Mouse (Mus musculus) limb, embryonic 10.5 days (tissue): Measurements from ENCODE around the gene Teddm2. TPM values are rescaled to one million over a fixed set of nuclear protein-coding genes. Genes with fewer than 3 reads are reported as not detected.
"Not testable (repeated sequence)": the region's sequence is repeated elsewhere in the genome, so short reads cannot be mapped to it uniquely, and the experiment has no call there.

Experiments
- DNase-seq: peaks from one replicate; pipeline ENCODE4 v3.0.0-alpha.2; 2017; ENCODE audit warnings: low spot score
- H3K27ac ChIP-seq: fragments of 300-500 bp; sonication (generic); 2 replicates; pipeline ENCODE4 v1.5.1; 2016; ENCODE audit warnings: mild to moderate bottlenecking
- H3K27me3 ChIP-seq: fragments of 300-500 bp; sonication (generic); 2 replicates; pipeline ENCODE4 v1.6.1; 2016; ENCODE audit warnings: low read depth, mild to moderate bottlenecking; ENCODE audit not compliant: poor library complexity, severe bottlenecking
- H3K36me3 ChIP-seq: fragments of 300-500 bp; sonication (generic); 2 replicates; pipeline ENCODE4 v1.6.1; 2016; ENCODE audit warnings: mild to moderate bottlenecking, moderate library complexity
- H3K4me1 ChIP-seq: fragments of 300-500 bp; sonication (generic); 2 replicates; pipeline ENCODE4 v1.6.1; 2016
- H3K4me3 ChIP-seq: fragments of 300-500 bp; sonication (generic); 2 replicates; pipeline ENCODE4 v1.5.1; 2016; ENCODE audit warnings: mild to moderate bottlenecking, moderate library complexity
- H3K9me3 ChIP-seq: fragments of 300-500 bp; sonication (generic); replicated peaks from 2 replicates; pipeline ENCODE4 v1.6.1; 2016; ENCODE audit warnings: mild to moderate bottlenecking
- WGBS: fragments of 180-500 bp; shearing (Covaris S2); methylation state at CpG from one replicate; pipeline ENCODE4 v1.1.7; 2016; 5-methylcytosine and 5-hydroxymethylcytosine counted together
- polyA plus RNA-seq: library from polyadenylated mRNA; unstranded; fragments of >200 nt; fragmentation: Nextera tagmentation; extraction: Ambion mirVana; gene quantifications from 2 replicates; pipeline ENCODE4 v1.2.1, GENCODE M21; 2016

Teddm2 gene
- polyA plus RNA-seq, 1 experiment from 2014 or later = 0.74 TPM

DNA sequence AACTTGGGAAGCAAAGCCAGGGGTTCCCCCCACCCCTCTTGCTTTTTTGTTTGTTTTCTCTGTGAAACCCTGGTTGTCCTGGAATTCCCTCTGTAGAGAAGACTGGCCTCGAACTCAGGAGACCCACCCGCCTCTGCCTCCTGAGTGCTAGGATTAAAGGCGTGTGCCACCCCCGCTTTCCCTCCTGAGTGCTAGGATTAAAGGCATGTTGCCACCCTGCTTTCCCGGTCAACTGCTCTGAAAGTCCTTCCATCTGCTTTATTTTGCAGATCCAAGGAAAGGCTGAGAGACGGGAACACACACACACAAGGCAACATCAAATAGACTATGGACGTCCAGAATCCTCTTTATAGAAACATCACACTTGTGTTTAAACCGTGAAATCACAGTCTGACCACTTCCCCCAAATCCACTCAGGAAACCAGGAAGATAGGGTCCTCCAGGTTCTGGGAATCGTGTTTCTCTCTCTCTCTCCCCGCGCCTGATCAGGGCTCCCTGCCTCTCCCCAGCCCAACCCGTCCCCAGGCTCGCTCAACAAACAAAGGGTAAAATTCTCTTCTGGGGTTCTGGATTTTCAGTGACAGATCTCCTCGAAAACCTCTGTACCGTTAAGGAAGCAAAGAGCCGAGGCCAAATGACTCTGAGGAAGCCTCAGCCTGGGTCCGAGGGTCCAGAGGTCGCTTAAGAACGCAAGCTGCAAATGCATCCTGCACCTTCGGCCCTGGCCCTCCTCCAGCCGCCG, 868 bp downstream of the Teddm2 start:
- DNase-seq = no peak
- WGBS = 22% methylated on average over 22 of the region's 22 CpGs
- H3K36me3 ChIP-seq = peaks cover 19% of the 10 kb centered on the region
- peak overlapping the region; percentile 96 for H3K27ac ChIP-seq
- H3K9me3 ChIP-seq = no peaks in the 10 kb centered on the region
- 0 out of 2 replicates have a peak, but pooled peaks cover under 1% of the 10 kb centered on the region for H3K27me3 ChIP-seq
- peaks cover 26% of the 10 kb centered on the region for H3K4me1 ChIP-seq
- peak overlapping the region; percentile 92 for H3K4me3 ChIP-seq

DNA sequence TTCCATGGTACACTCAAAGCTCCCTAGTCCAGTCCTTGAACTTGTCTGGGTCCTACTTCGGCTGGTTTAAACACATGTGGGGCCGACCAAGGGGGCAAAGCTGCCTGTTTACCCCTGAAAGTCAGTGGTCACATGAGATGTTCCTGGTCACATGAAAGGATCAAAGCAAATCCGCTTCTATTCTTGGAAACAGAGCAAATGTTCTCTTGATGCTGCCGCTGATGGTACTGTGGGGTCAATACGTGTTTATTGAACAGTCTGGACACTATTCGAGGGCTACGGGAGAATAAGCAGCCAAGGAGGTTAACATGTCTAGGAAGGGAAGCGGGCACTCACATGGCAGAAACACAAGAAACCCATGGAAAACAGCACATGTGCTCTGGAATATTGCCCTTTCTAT, 2.8 kb downstream of the Teddm2 start:
- Histone ChIP-seq H3K27me3 (peaks cover 7% of the 10 kb centered on the region; the same call in 1 of the 2 replicates), H3K9me3 (no peaks in the 10 kb centered on the region), H3K4me1 (peaks cover 26% of the 10 kb centered on the region), H3K27ac (no peak overlapping the region), H3K36me3 (no peaks in the 10 kb centered on the region), H3K4me3 (no peak overlapping the region)
- DNase-seq = no peak
- WGBS = 83% methylated on average over 8 of the region's 8 CpGs

DNA sequence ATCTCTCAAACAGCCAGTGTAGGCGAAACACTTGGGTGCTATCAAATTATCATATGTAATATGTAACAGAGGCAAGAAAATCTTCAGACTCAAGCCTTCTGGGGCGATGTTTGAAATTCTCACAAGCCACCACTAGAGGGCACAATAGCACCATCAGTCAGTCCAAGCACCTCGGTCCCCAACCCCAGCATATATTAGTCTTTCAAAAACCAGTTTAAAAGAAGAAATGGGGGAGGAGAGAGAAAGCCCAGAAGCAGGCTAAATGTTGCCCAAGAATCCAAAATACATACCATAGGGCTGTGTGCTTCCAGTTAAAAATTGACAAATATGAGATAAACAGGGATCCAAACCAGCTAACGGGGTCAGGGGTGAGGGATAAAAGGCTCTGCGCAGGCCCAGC, 5.0 kb downstream of the Teddm2 start:
- DNase-seq = peak; percentile 74
- Histone ChIP-seq H3K4me3 (no peak overlapping the region), H3K4me1 (peaks cover 14% of the 10 kb centered on the region), H3K27ac (no peak overlapping the region), H3K9me3 (no peaks in the 10 kb centered on the region), H3K27me3 (peaks cover 18% of the 10 kb centered on the region), H3K36me3 (no peaks in the 10 kb centered on the region)
- 39% methylated on average over 5 of the region's 5 CpGs for WGBS

DNA sequence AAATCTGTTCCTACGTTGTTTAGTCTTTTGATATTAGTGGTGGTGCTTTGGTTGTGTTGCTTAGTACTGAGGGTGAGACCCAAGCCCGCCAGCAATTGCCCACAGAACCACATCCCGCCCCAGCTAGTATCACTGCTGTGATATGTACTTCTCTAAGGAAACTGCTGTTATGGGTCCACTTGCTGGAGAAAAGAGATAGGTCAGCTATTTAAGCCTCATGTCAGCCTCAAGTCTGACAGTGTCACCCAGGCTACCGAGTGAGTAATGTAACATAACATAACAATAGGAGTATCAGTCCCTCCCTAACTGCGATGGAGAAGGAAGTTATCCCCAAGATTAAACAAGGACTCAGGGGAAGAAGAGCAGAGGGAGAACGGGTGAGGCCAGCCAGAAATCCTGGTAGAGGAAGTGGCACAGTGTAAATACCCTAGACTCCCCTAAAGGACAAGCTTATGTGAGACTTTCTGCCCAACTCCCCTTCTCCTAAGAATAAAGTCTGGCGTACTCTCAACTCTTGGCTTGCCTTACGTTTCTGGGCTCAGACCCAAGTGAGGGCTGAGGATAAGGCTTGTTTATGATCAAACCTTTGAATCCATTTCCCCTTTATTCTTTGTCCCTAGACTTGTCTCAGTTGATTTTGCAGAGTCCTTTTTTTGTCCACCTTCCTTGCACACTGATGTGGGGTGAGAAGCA, 5.7 kb downstream of the Teddm2 start:
- WGBS = 73% methylated on average over 8 of the region's 8 CpGs
- H3K4me1 ChIP-seq = peaks cover 16% of the 10 kb centered on the region

DNA sequence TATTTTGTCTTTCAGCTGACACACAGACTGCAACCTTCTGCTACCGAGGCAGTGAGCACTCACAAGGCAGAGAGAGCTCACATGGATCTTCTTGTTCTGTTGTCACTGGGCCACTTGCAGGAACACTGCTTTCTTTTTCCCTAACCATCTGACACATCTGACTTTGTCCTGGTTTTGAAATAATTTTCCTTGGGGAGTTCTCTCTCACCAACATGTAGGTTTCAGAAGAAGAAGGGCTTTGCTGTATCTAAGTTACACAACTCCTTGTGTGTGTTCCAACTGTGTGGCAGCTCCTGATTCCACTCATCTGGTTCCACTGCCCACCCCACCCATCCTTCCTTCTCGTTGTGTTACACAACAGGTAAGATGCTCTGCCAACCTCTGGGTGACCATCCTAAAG, 6.3 kb downstream of the Teddm2 start:
- WGBS = 75% methylated on average over 2 of the region's 2 CpGs
- peaks cover 16% of the 10 kb centered on the region for H3K4me1 ChIP-seq
- H3K9me3 ChIP-seq = no peaks in the 10 kb centered on the region
- no peak overlapping the region for H3K27ac ChIP-seq
- H3K4me3 ChIP-seq = no peak overlapping the region
- peaks cover 19% of the 10 kb centered on the region for H3K27me3 ChIP-seq
- no peaks in the 10 kb centered on the region for H3K36me3 ChIP-seq
- no peak for DNase-seq

More for the DNA sequence above, 5.7 kb downstream of the Teddm2 start:
- H3K27ac ChIP-seq = no peak overlapping the region
- no peaks in the 10 kb centered on the region for H3K9me3 ChIP-seq
- no peak overlapping the region for H3K4me3 ChIP-seq
- no peaks in the 10 kb centered on the region for H3K36me3 ChIP-seq
- no peak for DNase-seq
- H3K27me3 ChIP-seq = peaks cover 19% of the 10 kb centered on the region

DNA sequence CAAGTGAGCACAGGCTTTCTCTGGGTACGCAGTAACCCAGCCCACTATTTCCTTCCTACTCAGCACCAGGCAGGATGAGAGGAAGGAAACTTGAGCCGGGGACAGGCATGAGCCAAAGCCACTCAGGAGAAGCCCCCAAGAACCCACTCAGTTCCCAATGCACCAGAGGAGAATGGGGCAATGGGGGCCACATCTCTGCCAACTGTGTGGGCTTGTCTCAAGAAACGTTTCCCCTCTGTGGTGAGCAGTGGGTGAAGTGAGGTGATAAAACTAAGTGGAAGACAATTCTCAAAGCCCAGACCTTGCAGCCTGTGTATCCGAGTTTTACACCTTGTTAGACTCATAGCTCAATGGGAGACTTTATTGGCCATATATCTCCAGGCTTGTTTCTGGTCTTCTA, 8.6 kb downstream of the Teddm2 start, which contains the start of gene Teddm1a:
Gene Teddm1a (plus strand): TSS at position 301 of the 400 bp plus-strand sequence.
- H3K4me1 ChIP-seq = peaks cover 11% of the 10 kb centered on the region
- H3K9me3 ChIP-seq = no peaks in the 10 kb centered on the region
- H3K36me3 ChIP-seq = no peaks in the 10 kb centered on the region
- peaks cover 26% of the 10 kb centered on the region for H3K27me3 ChIP-seq
- H3K4me3 ChIP-seq = no peak within 1 kb of the TSS
- no peak for DNase-seq
- H3K27ac ChIP-seq = no peak within 1 kb of the TSS
- WGBS = 73% methylated on average over 4 of the region's 4 CpGs

DNA sequence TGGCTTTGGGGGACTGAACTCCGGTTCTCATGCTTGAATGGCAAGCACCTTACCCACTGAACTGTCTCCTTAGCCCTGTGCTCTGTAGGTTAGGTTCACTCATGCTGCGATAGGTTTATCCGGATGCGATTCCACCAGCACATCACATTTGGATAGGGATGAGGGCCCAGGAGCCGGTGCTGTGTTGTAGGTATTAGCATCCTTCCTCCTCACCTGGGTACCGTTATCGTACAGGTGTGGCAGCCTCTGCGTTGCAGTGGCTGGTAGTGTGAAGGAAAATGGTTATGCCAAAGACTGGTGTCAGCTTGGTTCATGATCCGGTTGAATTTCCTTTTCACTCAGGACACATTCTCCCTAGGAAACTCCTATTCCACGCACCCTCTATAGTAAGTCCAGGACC, 9.9 kb downstream of the Teddm2 start:
- Histone ChIP-seq H3K27me3 (peaks cover 31% of the 10 kb centered on the region), H3K27ac (no peak overlapping the region), H3K36me3 (no peaks in the 10 kb centered on the region), H3K4me1 (peaks cover 16% of the 10 kb centered on the region), H3K4me3 (no peak overlapping the region), H3K9me3 (no peaks in the 10 kb centered on the region)
- no peak for DNase-seq
- WGBS = 95% methylated on average over 10 of the region's 10 CpGs

DNA sequence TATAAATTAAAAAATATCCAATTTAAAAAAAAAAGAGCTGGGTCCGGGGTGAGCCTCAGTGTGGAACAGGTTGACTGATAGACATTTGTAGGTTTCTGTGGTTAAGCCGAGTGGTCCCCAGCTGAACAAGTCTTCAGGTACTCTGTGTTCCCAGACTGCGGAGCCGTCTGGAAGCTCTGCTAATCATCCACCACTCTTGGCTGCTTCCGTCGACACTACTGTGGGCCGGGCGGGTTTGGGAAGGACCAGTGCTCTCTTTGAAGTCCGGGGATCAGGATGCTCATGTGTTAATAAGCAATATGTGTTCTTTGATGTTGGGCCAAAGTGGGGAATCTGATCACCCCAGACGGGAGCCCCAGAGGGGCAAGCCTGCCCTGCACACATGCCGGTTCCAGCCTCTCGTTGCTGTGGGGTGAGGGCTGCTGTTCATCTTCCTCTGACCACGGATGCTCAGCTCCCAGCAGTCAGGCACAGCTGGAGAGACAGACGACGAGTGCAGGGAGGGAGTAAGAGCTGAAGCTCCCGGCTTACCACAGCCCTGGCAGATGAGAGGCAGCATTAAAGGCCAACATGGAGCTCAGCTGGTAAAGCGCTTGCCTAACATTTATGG, 13.9 kb downstream of the Teddm2 start:
- Histone ChIP-seq H3K4me3 (no peak overlapping the region), H3K4me1 (peaks cover 13% of the 10 kb centered on the region), H3K27me3 (peaks cover 24% of the 10 kb centered on the region), H3K36me3 (no peaks in the 10 kb centered on the region), H3K27ac (no peak overlapping the region), H3K9me3 (no peaks in the 10 kb centered on the region)
- DNase-seq = no peak
- 23% methylated on average over 17 of the region's 17 CpGs for WGBS

DNA sequence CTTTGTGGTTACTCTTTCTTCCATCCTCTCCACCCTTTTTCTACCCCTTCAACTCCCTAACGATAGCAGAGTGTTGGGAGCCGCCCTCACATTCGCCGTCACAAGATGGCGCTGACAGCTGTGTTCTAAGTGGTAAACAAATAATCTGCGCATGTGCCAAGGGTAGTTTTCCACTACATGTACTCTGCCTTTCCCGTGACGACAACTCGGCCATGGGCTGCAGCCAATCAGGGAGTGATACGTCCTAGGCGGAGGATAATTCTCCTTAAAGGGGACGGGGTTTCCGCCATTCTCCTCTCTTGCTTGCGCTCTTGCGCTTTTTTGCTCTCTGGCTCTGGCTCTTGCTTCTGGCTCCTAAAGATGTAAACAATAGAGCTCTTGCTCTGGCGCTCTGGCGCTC, 19.6 kb downstream of the Teddm2 start:
- not testable (repeated sequence) for H3K36me3 ChIP-seq, H3K27ac ChIP-seq, DNase-seq, H3K27me3 ChIP-seq, H3K4me1 ChIP-seq, H3K4me3 ChIP-seq, H3K9me3 ChIP-seq
- WGBS = 98% methylated on average over 17 of the region's 17 CpGs

DNA sequence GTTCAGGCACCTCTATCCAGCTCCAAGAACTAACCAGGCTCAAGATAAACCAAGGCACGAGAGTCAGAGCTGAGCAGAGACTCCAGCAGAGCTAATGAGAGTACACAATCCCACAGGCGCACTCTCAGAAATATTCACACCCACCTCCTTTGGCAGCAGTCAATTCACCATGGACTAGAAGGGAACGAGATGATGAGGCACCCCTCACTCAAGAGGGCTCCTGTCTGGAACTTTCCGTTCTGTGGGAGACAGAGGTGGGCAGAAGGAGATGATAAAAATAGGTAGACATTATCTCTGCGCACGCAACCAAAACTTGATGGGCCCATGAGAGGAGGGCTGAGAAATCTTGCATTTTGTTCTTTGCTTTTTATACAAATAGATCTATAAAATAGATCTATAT, 26.0 kb downstream of the Teddm2 start, which contains the start of gene Teddm1b:
Gene Teddm1b (plus strand): TSS at position 301 of the 400 bp plus-strand sequence.
- no peaks in the 10 kb centered on the region for H3K36me3 ChIP-seq
- 89% methylated on average over 6 of the region's 6 CpGs for WGBS
- H3K9me3 ChIP-seq = no peaks in the 10 kb centered on the region
- H3K27ac ChIP-seq = no peak within 1 kb of the TSS
- H3K27me3 ChIP-seq = no peaks in the 10 kb centered on the region
- H3K4me1 ChIP-seq = no peaks in the 10 kb centered on the region
- no peak within 1 kb of the TSS for H3K4me3 ChIP-seq
- no peak for DNase-seq

DNA sequence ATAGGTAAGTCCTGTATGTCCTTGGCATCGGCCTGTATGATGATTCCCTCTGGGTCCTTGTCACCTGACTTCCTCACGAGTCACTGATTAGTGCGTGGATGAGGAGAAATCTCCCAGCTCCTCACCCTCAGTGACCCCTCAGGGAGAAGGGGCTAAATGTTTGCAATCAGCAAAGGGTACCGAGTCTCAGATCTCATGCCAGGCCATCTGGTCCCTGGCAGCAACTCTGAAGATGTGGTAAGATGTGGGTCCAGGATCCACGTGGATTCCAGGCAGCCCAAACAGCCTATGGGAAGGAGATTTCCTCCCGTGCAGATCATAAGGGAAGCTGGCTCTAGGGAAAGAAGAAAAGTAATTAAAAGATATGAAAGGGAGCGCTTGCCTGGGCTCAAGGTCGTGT, 44.1 kb downstream of the Teddm2 start:
- H3K9me3 ChIP-seq = no peaks in the 10 kb centered on the region
- no peaks in the 10 kb centered on the region for H3K36me3 ChIP-seq
- no peak for DNase-seq
- no peak overlapping the region for H3K4me3 ChIP-seq
- peaks cover 4% of the 10 kb centered on the region; the same call in 1 of the 2 replicates for H3K4me1 ChIP-seq
- 85% methylated on average over 8 of the region's 8 CpGs for WGBS
- H3K27ac ChIP-seq = no peak overlapping the region
- no peaks in the 10 kb centered on the region for H3K27me3 ChIP-seq

DNA sequence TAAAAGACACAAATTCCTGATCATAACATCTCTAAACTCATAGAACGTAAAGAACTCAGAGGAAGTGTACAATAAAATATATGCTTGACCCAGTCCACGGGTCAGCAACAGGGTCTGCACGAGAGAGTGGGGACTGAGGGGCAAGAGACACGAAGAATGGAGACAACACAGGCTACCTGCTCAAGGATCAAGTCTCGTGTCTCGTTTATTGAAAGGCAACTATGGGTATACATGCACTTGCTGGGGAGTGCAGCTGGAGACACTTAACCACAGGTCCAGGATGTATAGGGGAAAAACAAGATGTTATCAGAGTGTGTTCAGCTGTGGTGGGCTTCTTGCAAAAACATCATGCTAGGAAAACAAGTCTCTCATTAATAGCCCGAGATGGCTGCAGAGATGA, 47.3 kb downstream of the Teddm2 start:
- H3K9me3 ChIP-seq, H3K27ac ChIP-seq, DNase-seq, H3K4me3 ChIP-seq, H3K36me3 ChIP-seq, H3K27me3 ChIP-seq, H3K4me1 ChIP-seq: not testable (repeated sequence)
- 78% methylated on average over 7 of the region's 7 CpGs for WGBS

DNA sequence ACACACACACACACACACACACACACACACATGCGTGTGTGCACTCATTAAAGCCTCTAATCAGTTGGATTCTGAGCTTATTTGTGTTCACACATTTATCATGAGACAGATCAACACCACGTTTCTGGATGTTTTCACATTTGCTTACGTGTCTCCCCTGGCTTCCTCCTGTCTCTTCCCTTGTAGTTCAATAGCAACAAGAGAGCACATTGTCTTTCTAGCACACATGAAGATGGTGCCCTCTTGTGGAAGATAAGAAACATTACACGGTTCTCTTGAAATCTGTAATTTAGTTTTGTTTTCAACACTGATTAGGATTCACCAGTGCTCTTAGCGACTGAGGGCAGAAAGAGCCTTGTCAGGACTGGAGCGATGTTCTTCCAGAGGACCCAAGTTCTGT, 53.2 kb downstream of the Teddm2 start:
- Histone ChIP-seq H3K36me3 (no peaks in the 10 kb centered on the region), H3K27ac (no peak overlapping the region), H3K27me3 (no peaks in the 10 kb centered on the region), H3K4me1 (peaks cover 8% of the 10 kb centered on the region; the same call in 1 of the 2 replicates), H3K9me3 (no peaks in the 10 kb centered on the region), H3K4me3 (no peak overlapping the region)
- no peak for DNase-seq
- WGBS = 35% methylated on average over 6 of the region's 6 CpGs
